Mouse (Mus musculus): ENCODE data around the gene Ran. TPM values are rescaled to one million over a fixed set of nuclear protein-coding genes. Genes with fewer than 3 reads are reported as not detected.
"Not testable (repeated sequence)": the region's sequence is repeated elsewhere in the genome, so short reads cannot be mapped to it uniquely, and the experiment has no call there.

The Ran gene
- polyA plus RNA-seq (2014; fragmentation: Nextera tagmentation; extraction: Ambion mirVana): 598 and 658 TPM in 2 replicates

DNA sequence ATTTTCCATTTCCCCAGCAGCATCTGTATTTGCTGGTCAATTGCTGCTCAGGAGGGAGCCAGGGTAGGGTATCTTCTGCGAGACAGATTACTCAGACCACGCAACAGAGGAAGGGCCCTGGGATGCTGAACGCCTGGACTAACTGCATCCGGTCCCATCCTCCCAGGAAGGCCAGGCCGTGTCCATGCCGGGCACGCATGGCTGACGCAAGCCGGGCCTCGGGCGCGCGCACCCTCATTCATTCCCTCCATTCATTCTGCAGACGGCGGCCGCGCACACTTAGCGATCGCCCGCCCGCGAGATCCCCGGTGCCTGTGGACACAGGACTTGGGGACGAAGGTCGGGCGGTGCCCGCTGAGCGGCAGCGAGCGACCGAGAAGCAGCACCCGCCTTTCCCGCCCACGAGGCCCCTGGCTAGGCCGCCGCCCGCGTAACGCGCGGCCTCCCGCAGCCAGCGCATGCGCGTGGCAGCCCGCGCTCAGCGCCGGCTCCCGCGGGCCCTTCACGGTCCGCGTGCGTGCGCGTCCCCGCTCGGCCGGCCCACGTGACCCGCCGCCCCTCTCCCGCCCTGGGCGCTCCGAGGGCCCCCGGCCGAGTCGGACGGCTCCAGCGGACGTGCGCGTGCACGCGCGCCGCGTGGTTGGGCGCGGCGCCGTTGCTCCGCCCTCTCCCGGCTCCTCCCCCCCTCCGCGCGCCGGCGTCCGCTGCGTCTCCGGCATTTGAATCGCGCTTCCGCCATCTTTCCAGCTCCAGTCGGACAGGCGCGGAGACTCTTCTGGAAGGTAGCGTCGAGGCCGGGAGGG lies at the start of gene Ran:
TSS of gene Ran (plus strand) at position 573 of the 803 bp plus-strand sequence.
- peak within 1 kb of the TSS; percentile 95 for H3K27ac ChIP-seq (ENCODE audit: low read depth)
- peaks cover 8% of the 10 kb centered on the region for H3K4me1 ChIP-seq (replicated peaks; ENCODE audit: control insufficient read depth, insufficient read depth, low read length)
- ATAC-seq (replicated peaks; ENCODE audit: low FRiP score, low TSS enrichment, low read depth): peak; percentile 93
- DNase-seq (ENCODE audit: low spot score): peak; percentile 97
- peaks cover 23% of the 10 kb centered on the region for H3K36me3 ChIP-seq (ENCODE audit: control insufficient read depth, insufficient read depth, low read length)
- no peaks in the 10 kb centered on the region for H3K27me3 ChIP-seq (replicated peaks; ENCODE audit: control insufficient read depth, insufficient read depth, low read length)
- H3K4me2 ChIP-seq (ENCODE audit: low read length): peak within 1 kb of the TSS; percentile 77
- H3K4me3 ChIP-seq (ENCODE audit: low read depth, low read length): peak within 1 kb of the TSS; percentile 89
- under 1% methylated on average over 85 of the region's 102 CpGs for WGBS
- no peaks in the 10 kb centered on the region for H3K9me3 ChIP-seq (ENCODE audit: control insufficient read depth, low read length)
- H3K9ac ChIP-seq (ENCODE audit: low read length): peak within 1 kb of the TSS; percentile 92

DNA sequence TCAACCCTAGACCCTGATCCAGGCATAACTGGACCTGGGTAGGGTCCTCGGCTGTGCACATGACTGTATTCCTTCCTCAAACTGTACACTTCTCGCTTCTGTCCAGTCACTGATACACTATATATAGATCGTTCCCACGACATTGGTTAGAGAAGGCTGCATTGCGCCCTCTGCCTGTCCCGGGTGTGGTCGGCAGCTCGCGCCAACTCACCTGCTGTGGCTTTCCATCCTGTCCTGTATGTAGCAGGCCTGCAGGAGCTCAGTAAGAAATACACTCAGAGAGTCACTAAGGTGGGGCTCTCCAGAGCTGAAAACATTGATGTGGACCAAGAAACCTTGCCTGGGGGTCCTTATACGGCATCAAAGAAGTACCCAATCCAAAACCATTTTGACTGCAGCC lies 49.0 kb upstream of the Ran start:
- no peak overlapping the region for H3K4me2 ChIP-seq (ENCODE audit: low read length)

DNA sequence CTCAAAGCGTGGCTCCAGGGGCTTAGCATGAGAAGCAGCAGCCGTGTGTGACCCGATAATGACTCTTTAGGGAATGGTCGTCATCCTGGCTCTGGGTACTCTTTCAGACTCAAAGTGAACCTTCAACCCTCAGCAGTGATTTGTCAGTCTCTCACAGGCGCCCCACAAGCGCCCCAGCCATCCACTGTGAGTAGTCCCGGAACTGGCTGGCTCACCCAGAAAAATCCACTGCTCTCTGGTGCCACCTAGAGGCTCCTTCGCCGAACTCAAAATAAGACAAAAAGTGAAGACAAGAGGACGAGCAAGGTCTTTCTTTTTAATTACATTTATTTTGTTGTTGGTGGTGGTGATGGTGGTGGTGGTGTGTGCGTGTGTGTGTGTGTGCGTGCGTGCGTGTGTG lies 48.6 kb upstream of the Ran start:
- Histone ChIP-seq H3K36me3 (ENCODE audit: control insufficient read depth, insufficient read depth, low read length) (no peaks in the 10 kb centered on the region), H3K9ac (ENCODE audit: low read length) (no peak overlapping the region), H3K4me2 (ENCODE audit: low read length) (no peak overlapping the region), H3K9me3 (ENCODE audit: control insufficient read depth, low read length) (no peaks in the 10 kb centered on the region), H3K4me1 (replicated peaks; ENCODE audit: control insufficient read depth, insufficient read depth, low read length) (no peaks in the 10 kb centered on the region), H3K27me3 (replicated peaks; ENCODE audit: control insufficient read depth, insufficient read depth, low read length) (no peaks in the 10 kb centered on the region), H3K27ac (ENCODE audit: low read depth) (no peak overlapping the region), H3K4me3 (ENCODE audit: low read depth, low read length) (no peak overlapping the region)
- ATAC-seq (replicated peaks; ENCODE audit: low FRiP score, low TSS enrichment, low read depth): 0 out of 2 replicates have a peak, but pooled peaks have one; percentile 32
- peak; percentile 93 for DNase-seq (ENCODE audit: low spot score)
- 19% methylated on average over 14 of the region's 14 CpGs for WGBS

More for the DNA sequence above, 49.0 kb upstream of the Ran start:
- WGBS: 66% methylated on average over 10 of the region's 10 CpGs
- Histone ChIP-seq H3K4me1 (replicated peaks; ENCODE audit: control insufficient read depth, insufficient read depth, low read length) (no peaks in the 10 kb centered on the region), H3K27ac (ENCODE audit: low read depth) (no peak overlapping the region), H3K9me3 (ENCODE audit: control insufficient read depth, low read length) (no peaks in the 10 kb centered on the region), H3K9ac (ENCODE audit: low read length) (no peak overlapping the region), H3K36me3 (ENCODE audit: control insufficient read depth, insufficient read depth, low read length) (no peaks in the 10 kb centered on the region), H3K4me3 (ENCODE audit: low read depth, low read length) (no peak overlapping the region), H3K27me3 (replicated peaks; ENCODE audit: control insufficient read depth, insufficient read depth, low read length) (no peaks in the 10 kb centered on the region)
- ATAC-seq (replicated peaks; ENCODE audit: low FRiP score, low TSS enrichment, low read depth) (no peak), DNase-seq (ENCODE audit: low spot score) (no peak)

DNA sequence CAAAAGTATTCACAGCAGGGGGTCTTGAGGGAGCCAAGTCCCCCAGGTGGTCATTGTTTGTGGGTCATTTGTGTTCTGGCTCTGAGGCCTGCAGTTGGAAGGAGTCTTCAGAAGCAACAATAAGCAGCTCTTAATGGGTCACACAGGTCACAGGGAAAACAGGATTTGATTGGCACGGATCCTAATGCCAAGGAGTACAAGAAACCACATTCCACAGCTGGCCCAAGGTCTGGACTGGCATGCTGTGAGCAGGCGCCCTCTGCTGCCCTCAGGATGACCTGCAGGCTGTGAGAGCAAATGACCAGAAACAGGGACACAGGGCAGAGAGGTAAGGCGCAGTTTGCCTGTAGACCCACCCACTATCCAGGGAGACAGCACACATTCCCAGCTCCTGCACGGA lies 43.6 kb upstream of the Ran start:
- H3K4me2 ChIP-seq (ENCODE audit: low read length): no peak overlapping the region
- DNase-seq (ENCODE audit: low spot score): no peak
- no peaks in the 10 kb centered on the region for H3K9me3 ChIP-seq (ENCODE audit: control insufficient read depth, low read length)
- H3K4me1 ChIP-seq (replicated peaks; ENCODE audit: control insufficient read depth, insufficient read depth, low read length): no peaks in the 10 kb centered on the region
- H3K9ac ChIP-seq (ENCODE audit: low read length): no peak overlapping the region
- no peak overlapping the region for H3K27ac ChIP-seq (ENCODE audit: low read depth)
- no peak for ATAC-seq (replicated peaks; ENCODE audit: low FRiP score, low TSS enrichment, low read depth)
- H3K27me3 ChIP-seq (replicated peaks; ENCODE audit: control insufficient read depth, insufficient read depth, low read length): no peaks in the 10 kb centered on the region
- H3K4me3 ChIP-seq (ENCODE audit: low read depth, low read length): no peak overlapping the region
- WGBS: 29% methylated on average over 4 of the region's 4 CpGs
- H3K36me3 ChIP-seq (ENCODE audit: control insufficient read depth, insufficient read depth, low read length): no peaks in the 10 kb centered on the region

DNA sequence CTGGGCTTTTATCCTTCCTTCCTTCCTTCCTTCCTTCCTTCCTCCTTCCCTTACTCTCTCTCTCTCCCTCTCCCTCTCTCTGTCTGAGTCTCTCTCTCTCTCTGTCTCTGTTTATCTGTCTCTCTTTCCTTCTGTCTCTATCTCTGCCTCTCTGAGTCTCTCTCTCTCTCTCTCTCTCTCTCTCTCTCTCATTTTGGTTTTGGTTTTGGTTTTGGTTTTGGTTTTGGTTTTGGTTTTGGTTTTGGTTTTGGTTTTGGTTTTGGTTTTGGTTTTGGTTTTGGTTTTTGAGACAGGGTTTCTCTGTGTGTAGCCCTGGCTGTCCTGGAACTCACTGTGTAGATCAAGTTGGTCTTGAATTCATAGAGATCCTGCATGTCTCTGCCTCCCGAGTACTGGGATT lies 42.4 kb upstream of the Ran start:
- H3K9ac ChIP-seq (ENCODE audit: low read length); ATAC-seq (replicated peaks; ENCODE audit: low FRiP score, low TSS enrichment, low read depth); H3K27me3 ChIP-seq (replicated peaks; ENCODE audit: control insufficient read depth, insufficient read depth, low read length); H3K9me3 ChIP-seq (ENCODE audit: control insufficient read depth, low read length); H3K4me2 ChIP-seq (ENCODE audit: low read length); DNase-seq (ENCODE audit: low spot score); H3K27ac ChIP-seq (ENCODE audit: low read depth); H3K4me3 ChIP-seq (ENCODE audit: low read depth, low read length); H3K4me1 ChIP-seq (replicated peaks; ENCODE audit: control insufficient read depth, insufficient read depth, low read length); H3K36me3 ChIP-seq (ENCODE audit: control insufficient read depth, insufficient read depth, low read length): not testable (repeated sequence)
- 79% methylated on average over 1 of the region's 1 CpGs for WGBS

DNA sequence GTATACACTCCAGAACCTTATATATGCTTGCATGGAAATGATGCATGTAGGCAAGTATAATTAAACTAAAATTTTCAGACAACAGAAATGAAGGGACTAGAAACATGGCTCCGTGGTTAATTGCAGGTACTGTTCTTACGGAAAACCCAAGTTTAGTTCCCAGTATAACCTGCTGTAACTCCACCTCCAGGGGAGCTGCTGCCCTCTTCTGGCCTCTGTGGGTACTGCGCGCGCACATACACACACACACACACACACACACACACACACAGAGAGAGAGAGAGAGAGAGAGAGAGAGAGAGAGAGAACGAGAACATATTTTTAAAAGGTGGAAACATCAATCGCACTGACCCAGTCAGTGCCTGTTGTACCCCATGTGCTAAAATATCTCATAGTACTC lies 40.9 kb upstream of the Ran start:
- no peak overlapping the region for H3K27ac ChIP-seq (ENCODE audit: low read depth)
- no peaks in the 10 kb centered on the region for H3K36me3 ChIP-seq (ENCODE audit: control insufficient read depth, insufficient read depth, low read length)
- over 99% methylated on average over 7 of the region's 7 CpGs for WGBS

DNA sequence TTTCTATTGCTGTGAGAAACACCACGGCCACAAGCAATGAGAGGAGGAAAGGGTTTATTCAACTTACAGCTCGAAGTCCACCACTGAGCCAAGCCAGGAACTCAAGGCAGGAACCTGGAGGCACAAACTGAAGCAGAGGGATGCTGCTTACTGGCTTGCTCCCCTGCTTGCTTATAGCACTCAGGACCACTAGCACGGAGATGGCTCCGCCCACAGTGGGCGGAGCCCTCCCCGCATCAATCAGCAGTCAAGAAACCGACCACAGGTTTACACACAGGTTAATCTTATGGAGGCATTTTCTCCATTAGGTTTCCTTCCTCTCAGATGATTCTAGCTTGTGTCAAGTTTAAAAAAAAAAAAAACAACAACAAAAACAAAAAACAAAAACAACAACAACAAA lies 39.0 kb upstream of the Ran start:
- no peak for ATAC-seq (replicated peaks; ENCODE audit: low FRiP score, low TSS enrichment, low read depth)
- 65% methylated on average over 7 of the region's 7 CpGs for WGBS
- H3K9ac ChIP-seq (ENCODE audit: low read length): no peak overlapping the region

More for the DNA sequence above, 40.9 kb upstream of the Ran start:
- Histone ChIP-seq H3K4me3 (ENCODE audit: low read depth, low read length) (no peak overlapping the region), H3K9me3 (ENCODE audit: control insufficient read depth, low read length) (no peaks in the 10 kb centered on the region), H3K27me3 (replicated peaks; ENCODE audit: control insufficient read depth, insufficient read depth, low read length) (no peaks in the 10 kb centered on the region), H3K9ac (ENCODE audit: low read length) (no peak overlapping the region), H3K4me2 (ENCODE audit: low read length) (no peak overlapping the region), H3K4me1 (replicated peaks; ENCODE audit: control insufficient read depth, insufficient read depth, low read length) (no peaks in the 10 kb centered on the region)
- no peak for ATAC-seq (replicated peaks; ENCODE audit: low FRiP score, low TSS enrichment, low read depth)
- no peak for DNase-seq (ENCODE audit: low spot score)

DNA sequence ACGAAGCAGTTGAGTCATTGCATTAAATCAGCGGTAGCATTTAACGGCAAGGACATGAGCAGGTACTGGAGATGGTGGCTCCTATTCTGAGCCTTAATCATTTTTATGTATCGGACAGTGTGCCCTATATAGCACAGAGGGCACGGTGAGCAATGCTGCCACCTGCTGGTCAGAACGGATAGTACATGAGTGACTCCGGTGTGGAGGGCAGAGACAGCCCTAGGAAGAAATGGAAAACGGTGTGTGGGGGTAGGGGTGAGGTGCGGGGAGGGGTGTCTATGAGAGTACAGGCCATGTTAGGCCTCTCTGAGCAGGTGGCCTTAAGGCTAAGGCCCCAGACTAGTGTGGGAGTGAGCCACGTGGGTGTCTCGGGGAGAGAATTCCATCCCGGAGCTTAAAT lies 38.3 kb upstream of the Ran start:
- peaks cover 16% of the 10 kb centered on the region for H3K36me3 ChIP-seq (ENCODE audit: control insufficient read depth, insufficient read depth, low read length)
- no peak overlapping the region for H3K27ac ChIP-seq (ENCODE audit: low read depth)
- ATAC-seq (replicated peaks; ENCODE audit: low FRiP score, low TSS enrichment, low read depth): peak; percentile 65
- whole genome bisulfite sequencing: 25% methylated on average over 12 of the region's 12 CpGs
- H3K4me1 ChIP-seq (replicated peaks; ENCODE audit: control insufficient read depth, insufficient read depth, low read length): no peaks in the 10 kb centered on the region
- H3K4me2 ChIP-seq (ENCODE audit: low read length): no peak overlapping the region
- H3K27me3 ChIP-seq (replicated peaks; ENCODE audit: control insufficient read depth, insufficient read depth, low read length): no peaks in the 10 kb centered on the region
- no peaks in the 10 kb centered on the region for H3K9me3 ChIP-seq (ENCODE audit: control insufficient read depth, low read length)
- DNase-seq (ENCODE audit: low spot score): peak; percentile 86
- H3K4me3 ChIP-seq (ENCODE audit: low read depth, low read length): no peak overlapping the region
- no peak overlapping the region for H3K9ac ChIP-seq (ENCODE audit: low read length)

More for the DNA sequence above, 39.0 kb upstream of the Ran start:
- peaks cover 10% of the 10 kb centered on the region for H3K36me3 ChIP-seq (ENCODE audit: control insufficient read depth, insufficient read depth, low read length)
- H3K4me1 ChIP-seq (replicated peaks; ENCODE audit: control insufficient read depth, insufficient read depth, low read length): no peaks in the 10 kb centered on the region
- H3K27ac ChIP-seq (ENCODE audit: low read depth): no peak overlapping the region
- H3K27me3 ChIP-seq (replicated peaks; ENCODE audit: control insufficient read depth, insufficient read depth, low read length): no peaks in the 10 kb centered on the region
- DNase-seq (ENCODE audit: low spot score): no peak
- H3K9me3 ChIP-seq (ENCODE audit: control insufficient read depth, low read length): no peaks in the 10 kb centered on the region
- H3K4me3 ChIP-seq (ENCODE audit: low read depth, low read length): no peak overlapping the region
- no peak overlapping the region for H3K4me2 ChIP-seq (ENCODE audit: low read length)

DNA sequence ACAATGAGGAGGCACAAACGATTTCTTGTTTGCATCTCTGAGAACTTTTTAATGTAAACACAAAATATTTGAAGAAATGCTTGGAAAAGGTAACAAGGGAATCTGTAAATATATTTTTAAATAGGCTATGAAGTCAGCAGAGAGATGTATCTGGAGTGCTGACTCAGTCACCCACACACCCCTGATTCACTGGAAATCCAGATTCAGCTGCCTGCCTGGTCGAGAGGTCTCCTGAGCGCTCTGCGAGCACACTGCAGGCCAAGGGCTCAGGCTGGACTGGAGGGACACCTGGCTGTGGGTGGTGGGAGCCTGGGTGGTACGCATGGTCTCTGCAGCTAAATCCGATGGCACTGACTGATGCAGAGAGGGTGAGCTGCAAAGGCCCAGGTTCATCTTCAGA lies 35.3 kb upstream of the Ran start:
- Histone ChIP-seq H3K4me3 (ENCODE audit: low read depth, low read length) (no peak overlapping the region), H3K27me3 (replicated peaks; ENCODE audit: control insufficient read depth, insufficient read depth, low read length) (no peaks in the 10 kb centered on the region), H3K36me3 (ENCODE audit: control insufficient read depth, insufficient read depth, low read length) (peaks cover 27% of the 10 kb centered on the region), H3K9ac (ENCODE audit: low read length) (no peak overlapping the region), H3K4me1 (replicated peaks; ENCODE audit: control insufficient read depth, insufficient read depth, low read length) (no peaks in the 10 kb centered on the region), H3K9me3 (ENCODE audit: control insufficient read depth, low read length) (no peaks in the 10 kb centered on the region), H3K27ac (ENCODE audit: low read depth) (no peak overlapping the region), H3K4me2 (ENCODE audit: low read length) (no peak overlapping the region)
- no peak for DNase-seq (ENCODE audit: low spot score)
- 91% methylated on average over 6 of the region's 6 CpGs for WGBS
- no peak for ATAC-seq (replicated peaks; ENCODE audit: low FRiP score, low TSS enrichment, low read depth)

Data from intestine, embryonic 14.5 days (tissue).